Mouse (Mus musculus): Measurements from ENCODE around the gene Rusc2.

DNA sequence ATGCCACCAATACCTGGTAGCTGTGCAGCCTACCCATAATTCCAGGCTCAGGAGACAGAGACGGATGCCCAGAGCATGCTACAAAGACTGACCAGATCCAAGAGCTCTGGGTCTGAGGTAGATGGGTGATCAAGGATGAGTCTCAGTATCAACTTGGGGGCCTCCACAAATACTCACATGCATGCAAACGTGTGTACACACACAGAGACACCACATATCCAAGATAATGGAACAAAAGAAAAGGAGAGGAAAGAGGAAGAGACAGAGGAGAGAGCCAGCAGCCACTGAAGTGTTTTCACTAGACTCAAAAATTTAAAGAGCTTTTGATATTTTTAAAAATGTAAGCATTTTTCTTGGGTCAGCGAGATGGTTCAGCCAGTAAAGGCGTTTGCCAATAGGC lies 36.7 kb downstream of the Rusc2 start:
- TF ChIP-seq CTCF (IDR thresholded peaks at IDR 0.05; ENCODE audit: borderline replicate concordance, extremely low read depth, insufficient read depth, insufficient read length) (no peak), POLR2A (IDR thresholded peaks at IDR 0.05; ENCODE audit: borderline replicate concordance, extremely low read depth, insufficient read depth, insufficient read length, poor library complexity, severe bottlenecking) (no peak)

Measured in brain, embryonic 14.5 days (tissue).